Mouse (Mus musculus) ES-E14 (cell line): ENCODE measurements around the gene Fam111a. TPM values are rescaled to one million over a fixed set of nuclear protein-coding genes. Genes with fewer than 3 reads are reported as not detected.

Experiments
- DNase-seq: peaks from one replicate; pipeline ENCODE4 v3.0.0-alpha.2; 2013; ENCODE audit warnings: low read depth, low spot score
- H3K27ac ChIP-seq: 2 replicates; pipeline ENCODE4 v1.5.1; 2012; ENCODE audit warnings: low read depth, mild to moderate bottlenecking, low read length, moderate library complexity, mixed read lengths; ENCODE audit not compliant: poor library complexity, insufficient read depth, severe bottlenecking
- H3K36me3 ChIP-seq: 2 replicates; pipeline ENCODE4 v1.6.1; 2012; ENCODE audit warnings: mild to moderate bottlenecking, low read length, moderate library complexity, mixed read lengths; ENCODE audit not compliant: control insufficient read depth, poor library complexity, insufficient read depth, severe bottlenecking
- H3K4me1 ChIP-seq, 2 experiments: fragments of 150-350 bp in 1 of 2; sonication (generic) in 1 of 2; 2 replicates each; pipeline ENCODE4 v1.6.1; 2012; ENCODE audit warnings: low read length in 2 of 2, mild to moderate bottlenecking in 1 of 2, mixed read lengths in 1 of 2; ENCODE audit not compliant: control insufficient read depth in 2 of 2, insufficient read depth in 2 of 2, poor library complexity in 1 of 2
- H3K4me3 ChIP-seq, 2 experiments: fragments of 150-350 bp in 1 of 2; sonication (generic) in 1 of 2; 2 replicates each; pipeline ENCODE4 v1.5.1; 2012; ENCODE audit warnings: low read length in 2 of 2, low read depth in 1 of 2, mild to moderate bottlenecking in 1 of 2, mixed read lengths in 1 of 2; ENCODE audit not compliant: insufficient read depth in 1 of 2, poor library complexity in 1 of 2, severe bottlenecking in 1 of 2
- H3K9ac ChIP-seq: 2 replicates; pipeline ENCODE4 v1.6.1; 2012; ENCODE audit warnings: low read depth, mild to moderate bottlenecking, low read length, mixed read lengths; ENCODE audit not compliant: poor library complexity, insufficient read depth, severe bottlenecking
- H3K9me3 ChIP-seq: fragments of 150-350 bp; sonication (generic); 2 replicates; pipeline ENCODE4 v1.6.1; 2012; ENCODE audit warnings: low read depth, mild to moderate bottlenecking, low read length; ENCODE audit not compliant: control insufficient read depth, insufficient read depth
- CHD2 ChIP-seq: IDR thresholded peaks from 2 replicates; pipeline ENCODE4 v1.6.1; 2014; ENCODE audit warnings: mild to moderate bottlenecking, low read depth, low read length, inconsistent platforms
- HCFC1 ChIP-seq: IDR thresholded peaks from 2 replicates; pipeline ENCODE4 v1.6.1; 2012; ENCODE audit warnings: low read length, inconsistent platforms, borderline replicate concordance; ENCODE audit not compliant: insufficient read depth
- MAFK ChIP-seq: IDR thresholded peaks from 2 replicates; pipeline ENCODE4 v1.6.1; 2014; ENCODE audit warnings: mild to moderate bottlenecking, low read depth, low read length, inconsistent platforms; ENCODE audit not compliant: insufficient read depth
- ZC3H11A ChIP-seq: IDR thresholded peaks from 2 replicates; pipeline ENCODE4 v1.6.1; 2012; ENCODE audit warnings: low read depth, mild to moderate bottlenecking, inconsistent platforms, low read length, borderline replicate concordance
- ZNF384 ChIP-seq: IDR thresholded peaks from 2 replicates; pipeline ENCODE4 v1.6.1; 2012; ENCODE audit warnings: low read depth, low read length, inconsistent platforms
- in situ Hi-C, 2 experiments: fragments of 600-800 bp; cut with MboI; formaldehyde crosslinking; loops; one replicate each; pipeline ENCODE4 v1.15.1; 2025; ENCODE audit warnings: low sequenced_read_pairs in 2 of 2, inconsistent platforms in 1 of 2; ENCODE audit not compliant: unreplicated experiment in 2 of 2
- total RNA-seq: library from RNA; depleted of rRNA; stranded (reverse); fragments of 300-350 nt; gene quantifications from 2 replicates; pipeline ENCODE4 v1.2.3, GENCODE M21; 2012

Gene Fam111a
- total RNA-seq, 1 experiment, result 15.0 TPM

- in situ Hi-C loops, result no loop called here
- peak; percentile 82 for DNase-seq
- no peaks in the 10 kb centered on the region for H3K36me3 ChIP-seq
- no peak overlapping the region for H3K27ac ChIP-seq
- peak overlapping the region; percentile 43 to 65 for H3K4me3 ChIP-seq
- H3K4me1 ChIP-seq, result peaks cover 0 to 5% of the 10 kb centered on the region in 2 experiments; a peak in 1 of 4 replicates
- H3K9ac ChIP-seq, result peak overlapping the region; percentile 36; the same call in 1 of the 2 replicates
- TF ChIP-seq HCFC1 (no peak), ZC3H11A (no peak), CHD2 (0 out of 2 replicates have a peak, but pooled peaks have one; percentile 54), ZNF384 (peak; percentile 94), MAFK (no peak)
- H3K9me3 ChIP-seq, result no peaks in the 10 kb centered on the region
Measured at GRCm38 (mm10) chr19:12573266-12574011, 27.9 kb downstream of the Fam111a start.

GRCm38 (mm10) chr19:12574012-12574407 is 28.5 kb downstream of the Fam111a start:
- H3K27ac ChIP-seq, result no peak overlapping the region
- in situ Hi-C loops, result no loop called here

GRCm38 (mm10) chr19:12575107-12575506 is 29.6 kb downstream of the Fam111a start:
- Histone ChIP-seq H3K27ac (no peak overlapping the region), H3K4me1 (peaks cover 0 to 5% of the 10 kb centered on the region in 2 experiments; a peak in 1 of 4 replicates), H3K9me3 (no peaks in the 10 kb centered on the region), H3K9ac (no peak overlapping the region), H3K36me3 (no peaks in the 10 kb centered on the region), H3K4me3 (no peak overlapping the region)
- TF ChIP-seq ZC3H11A, result no peak
- TF ChIP-seq ZNF384, result no peak
- no peak for TF ChIP-seq CHD2
- TF ChIP-seq HCFC1, result no peak
- no peak for TF ChIP-seq MAFK
- no peak for DNase-seq
- in situ Hi-C loops, result no loop called here

More at GRCm38 (mm10) chr19:12574012-12574407, 28.5 kb downstream of the Fam111a start:
- peaks cover 0 to 5% of the 10 kb centered on the region in 2 experiments; a peak in 1 of 4 replicates for H3K4me1 ChIP-seq
- no peak for DNase-seq
- no peaks in the 10 kb centered on the region for H3K9me3 ChIP-seq
- no peaks in the 10 kb centered on the region for H3K36me3 ChIP-seq
- peak overlapping the region; percentile 43 to 65 for H3K4me3 ChIP-seq
- TF ChIP-seq ZC3H11A (no peak), ZNF384 (no peak), CHD2 (no peak), MAFK (no peak), HCFC1 (no peak)
- peak overlapping the region; percentile 36; the same call in 1 of the 2 replicates for H3K9ac ChIP-seq

- in situ Hi-C loops, result no loop called here
- H3K27ac ChIP-seq, result no peak overlapping the region
- no peak for DNase-seq
- H3K9ac ChIP-seq, result no peak overlapping the region
- TF ChIP-seq ZC3H11A (no peak), HCFC1 (no peak), CHD2 (no peak), ZNF384 (no peak), MAFK (no peak)
- no peak overlapping the region for H3K4me3 ChIP-seq
- H3K9me3 ChIP-seq, result no peaks in the 10 kb centered on the region
- H3K36me3 ChIP-seq, result no peaks in the 10 kb centered on the region
- H3K4me1 ChIP-seq, result peaks cover 0 to 5% of the 10 kb centered on the region in 2 experiments; a peak in 1 of 4 replicates
Measured at GRCm38 (mm10) chr19:12575514-12575913, 30.0 kb downstream of the Fam111a start.
